Mouse (Mus musculus): ENCODE data around the gene Mapk1ip1. TPM values are rescaled to one million over a fixed set of nuclear protein-coding genes. Genes with fewer than 3 reads are reported as not detected.

Gene Mapk1ip1
- polyA plus RNA-seq, 1 experiment from 2014 or later = 16.0 TPM

GRCm38 (mm10) chr7:138813213-138813875 lies 32.7 kb downstream of the Mapk1ip1 start:
- H3K4me3 ChIP-seq (ENCODE audit: low read depth, low read length) = no peak overlapping the region
- no peaks in the 10 kb centered on the region for H3K4me1 ChIP-seq (ENCODE audit: control insufficient read depth, insufficient read depth, low read length)
- no peaks in the 10 kb centered on the region for H3K27me3 ChIP-seq (ENCODE audit: control insufficient read depth, insufficient read depth, low read length)
- DNase-seq (ENCODE audit: low spot score) = no peak
- no peak overlapping the region for H3K27ac ChIP-seq (ENCODE audit: low read depth, low read length)
- no peaks in the 10 kb centered on the region for H3K9me3 ChIP-seq (ENCODE audit: control insufficient read depth, low read length)
- WGBS = 73% methylated on average over 11 of the region's 11 CpGs
- H3K4me2 ChIP-seq (ENCODE audit: low read depth) = no peak overlapping the region
- H3K9ac ChIP-seq (ENCODE audit: low read length) = no peak overlapping the region
- no peaks in the 10 kb centered on the region for H3K36me3 ChIP-seq (ENCODE audit: control insufficient read depth, insufficient read depth, low read length)
- ATAC-seq (ENCODE audit: insufficient read depth, low FRiP score, low TSS enrichment) = no peak

GRCm38 (mm10) chr7:138807146-138807545 lies 38.9 kb downstream of the Mapk1ip1 start:
- no peak overlapping the region for H3K27ac ChIP-seq (ENCODE audit: low read depth, low read length)
- H3K4me1 ChIP-seq (ENCODE audit: control insufficient read depth, insufficient read depth, low read length) = no peaks in the 10 kb centered on the region
- no peaks in the 10 kb centered on the region for H3K36me3 ChIP-seq (ENCODE audit: control insufficient read depth, insufficient read depth, low read length)
- no peak overlapping the region for H3K4me3 ChIP-seq (ENCODE audit: low read depth, low read length)
- H3K9ac ChIP-seq (ENCODE audit: low read length) = no peak overlapping the region
- H3K4me2 ChIP-seq (ENCODE audit: low read depth) = no peak overlapping the region
- no peaks in the 10 kb centered on the region for H3K27me3 ChIP-seq (ENCODE audit: control insufficient read depth, insufficient read depth, low read length)
- H3K9me3 ChIP-seq (ENCODE audit: control insufficient read depth, low read length) = no peaks in the 10 kb centered on the region
- no peak for DNase-seq (ENCODE audit: low spot score)
- ATAC-seq (ENCODE audit: insufficient read depth, low FRiP score, low TSS enrichment) = no peak
- 91% methylated on average over 3 of the region's 3 CpGs for WGBS

- H3K36me3 ChIP-seq (ENCODE audit: control insufficient read depth, insufficient read depth, low read length) = no peaks in the 10 kb centered on the region
- H3K27me3 ChIP-seq (ENCODE audit: control insufficient read depth, insufficient read depth, low read length) = no peaks in the 10 kb centered on the region
- no peak overlapping the region for H3K27ac ChIP-seq (ENCODE audit: low read depth, low read length)
- H3K4me3 ChIP-seq (ENCODE audit: low read depth, low read length) = no peak overlapping the region
- ATAC-seq (ENCODE audit: insufficient read depth, low FRiP score, low TSS enrichment) (no peak), DNase-seq (ENCODE audit: low spot score) (no peak)
- no peak overlapping the region for H3K4me2 ChIP-seq (ENCODE audit: low read depth)
- WGBS = 44% methylated on average over 4 of the region's 4 CpGs
- no peaks in the 10 kb centered on the region for H3K4me1 ChIP-seq (ENCODE audit: control insufficient read depth, insufficient read depth, low read length)
- H3K9ac ChIP-seq (ENCODE audit: low read length) = no peak overlapping the region
- H3K9me3 ChIP-seq (ENCODE audit: control insufficient read depth, low read length) = no peaks in the 10 kb centered on the region
Observed at GRCm38 (mm10) chr7:138803386-138803785, 42.7 kb downstream of the Mapk1ip1 start.

GRCm38 (mm10) chr7:138788109-138788508 lies 58.0 kb downstream of the Mapk1ip1 start:
- Histone ChIP-seq H3K27me3 (ENCODE audit: control insufficient read depth, insufficient read depth, low read length) (no peaks in the 10 kb centered on the region), H3K9ac (ENCODE audit: low read length) (no peak overlapping the region), H3K36me3 (ENCODE audit: control insufficient read depth, insufficient read depth, low read length) (no peaks in the 10 kb centered on the region), H3K27ac (ENCODE audit: low read depth, low read length) (no peak overlapping the region), H3K9me3 (ENCODE audit: control insufficient read depth, low read length) (no peaks in the 10 kb centered on the region), H3K4me1 (ENCODE audit: control insufficient read depth, insufficient read depth, low read length) (no peaks in the 10 kb centered on the region), H3K4me2 (ENCODE audit: low read depth) (no peak overlapping the region), H3K4me3 (ENCODE audit: low read depth, low read length) (no peak overlapping the region)
- no peak for DNase-seq (ENCODE audit: low spot score)
- WGBS = 86% methylated on average over 5 of the region's 5 CpGs
- ATAC-seq (ENCODE audit: insufficient read depth, low FRiP score, low TSS enrichment) = no peak

Other genes with a start within 250 kb of the Mapk1ip1 start
- gene Ppp2r2d, start 194 bp downstream of the Mapk1ip1 start, polyA plus RNA-seq (2014; fragmentation: Nextera tagmentation; extraction: Ambion mirVana) = 79.5 and 81.7 TPM in 2 replicates
- gene Bnip3, start 63.2 kb upstream of the Mapk1ip1 start, polyA plus RNA-seq (2014; fragmentation: Nextera tagmentation; extraction: Ambion mirVana) = 87.2 and 89.2 TPM in 2 replicates
- 2.7 and 3.5 TPM in 2 replicates for gene Jakmip3, start 94.5 kb upstream of the Mapk1ip1 start, polyA plus RNA-seq (2014; fragmentation: Nextera tagmentation; extraction: Ambion mirVana)
- gene Dpysl4, start 239.7 kb upstream of the Mapk1ip1 start, polyA plus RNA-seq (2014; fragmentation: Nextera tagmentation; extraction: Ambion mirVana) = 295 and 318 TPM in 2 replicates